Mouse (Mus musculus) heart, postnatal 0 days (tissue): ENCODE measurements at regions not wholly inside any gene's neighbourhood (a gene's known extent, or its start where the extent isn't known, plus 50 kb on each side); places are given as distances from the start of the nearest gene placed in this dataset.

ENCODE experiments used
- CTCF ChIP-seq: IDR thresholded peaks from 2 replicates; pipeline ENCODE4 v1.5.1; 2016; ENCODE audit warnings: antibody characterized with exemption, control low read depth, low read depth
- EP300 ChIP-seq: IDR thresholded peaks from 2 replicates; pipeline ENCODE4 v1.6.1; 2016; ENCODE audit warnings: antibody characterized with exemption, low read depth

DNA sequence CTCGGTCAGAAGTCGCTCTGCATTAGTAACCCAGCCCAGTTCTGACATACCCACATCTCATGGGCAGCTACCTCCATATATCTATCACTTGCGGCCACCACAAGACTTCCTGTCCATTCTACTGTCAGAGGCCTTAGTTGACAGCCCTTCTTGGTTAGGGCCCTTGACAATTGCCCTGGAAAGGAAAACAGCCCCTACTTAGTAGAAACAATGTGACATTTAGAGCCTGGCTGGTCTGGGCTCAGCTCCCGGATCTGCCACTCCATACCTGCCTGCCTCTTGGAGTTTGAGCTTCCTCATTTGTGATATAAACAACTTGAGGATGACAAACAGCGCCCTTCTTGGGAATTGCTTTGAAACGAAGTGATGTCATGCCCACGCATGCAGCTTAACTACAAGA, 210.5 kb downstream of the 1500009L16Rik start:
- TF ChIP-seq EP300 (no peak), CTCF (no peak)
